Mouse (Mus musculus) midbrain, embryonic 12.5 days (tissue): ENCODE measurements around the gene 4933424G06Rik. TPM values are rescaled to one million over a fixed set of nuclear protein-coding genes. Genes with fewer than 3 reads are reported as not detected.

Experiments used
- ATAC-seq: fragments of 200-750 bp; cut with Nextera tagmentation; 2 replicates; pipeline ENCODE4 v1.8.0; 2017; ENCODE audit warnings: low read depth, moderate TSS enrichment, moderate library complexity; ENCODE audit not compliant: low FRiP score
- H3K27ac ChIP-seq: fragments of 300-500 bp; sonication (generic); replicated peaks from 2 replicates; pipeline ENCODE4 v1.5.1; 2016; ENCODE audit warnings: mild to moderate bottlenecking
- H3K27me3 ChIP-seq: fragments of 300-500 bp; sonication (generic); 2 replicates; pipeline ENCODE4 v1.6.1; 2016; ENCODE audit warnings: mild to moderate bottlenecking
- H3K36me3 ChIP-seq: fragments of 300-500 bp; sonication (generic); 2 replicates; pipeline ENCODE4 v1.6.1; 2016
- H3K4me1 ChIP-seq: fragments of 300-500 bp; sonication (generic); 2 replicates; pipeline ENCODE4 v1.6.1; 2016
- H3K4me2 ChIP-seq: fragments of 300-500 bp; sonication (generic); replicated peaks from 2 replicates; pipeline ENCODE4 v1.6.1; 2016; ENCODE audit warnings: mild to moderate bottlenecking, moderate library complexity
- H3K4me3 ChIP-seq: fragments of 300-500 bp; sonication (generic); 2 replicates; pipeline ENCODE4 v1.5.1; 2016; ENCODE audit warnings: mild to moderate bottlenecking
- H3K9ac ChIP-seq: fragments of 300-500 bp; sonication (generic); replicated peaks from 2 replicates; pipeline ENCODE4 v1.6.1; 2016; ENCODE audit warnings: mild to moderate bottlenecking, moderate library complexity
- H3K9me3 ChIP-seq: fragments of 300-500 bp; sonication (generic); 2 replicates; pipeline ENCODE4 v1.6.1; 2016; ENCODE audit warnings: mild to moderate bottlenecking
- whole genome bisulfite sequencing: fragments of 180-500 bp; shearing (Covaris S2); methylation state at CpG from one replicate; pipeline ENCODE4 v1.1.7; 2016; 5-methylcytosine and 5-hydroxymethylcytosine counted together
- polyA plus RNA-seq: library from polyadenylated mRNA; unstranded; fragments of >200 nt; fragmentation: Nextera tagmentation; extraction: Ambion mirVana; gene quantifications from 2 replicates; pipeline ENCODE4 v1.2.1, GENCODE M21; 2016

4933424G06Rik gene
- polyA plus RNA-seq, 1 experiment from 2014 or later = 0.27 TPM

- H3K27me3 ChIP-seq = no peaks in the 10 kb centered on the region
- H3K9ac ChIP-seq = no peak overlapping the region
- no peak overlapping the region for H3K27ac ChIP-seq
- WGBS = 16% methylated on average over 13 of the region's 13 CpGs
- peaks cover 10% of the 10 kb centered on the region; the same call in 1 of the 2 replicates for H3K4me1 ChIP-seq
- no peak overlapping the region for H3K4me2 ChIP-seq
- ATAC-seq = peak; percentile 73; the same call in 1 of the 2 replicates
- H3K9me3 ChIP-seq = no peaks in the 10 kb centered on the region
- no peak overlapping the region for H3K4me3 ChIP-seq
- no peaks in the 10 kb centered on the region for H3K36me3 ChIP-seq
Measured at GRCm38 (mm10) chr1:36683810-36684467, 26.0 kb upstream of the 4933424G06Rik start.

- peak; percentile 55 for ATAC-seq
- H3K9ac ChIP-seq = no peak overlapping the region; the same call in 1 of the 2 replicates
Measured at GRCm38 (mm10) chr1:36690671-36691235, 19.2 kb upstream of the 4933424G06Rik start.

GRCm38 (mm10) chr1:36691271-36692155, 18.4 kb upstream of the 4933424G06Rik start, which contains the start of gene Cox5b:
Cox5b (plus strand) TSS chr1:36691449.
- ATAC-seq = peak; percentile 96
- Histone ChIP-seq H3K9me3 (no peaks in the 10 kb centered on the region), H3K27ac (0 out of 2 replicates have a peak within 1 kb of the TSS, but pooled peaks have one; percentile 17), H3K9ac (peak within 1 kb of the TSS; percentile 78), H3K27me3 (no peaks in the 10 kb centered on the region), H3K4me2 (peak within 1 kb of the TSS; percentile 82), H3K4me3 (peak within 1 kb of the TSS; percentile 69), H3K4me1 (peaks cover 14% of the 10 kb centered on the region), H3K36me3 (peaks cover 24% of the 10 kb centered on the region)
- WGBS = under 1% methylated on average over 68 of the region's 68 CpGs

More at GRCm38 (mm10) chr1:36690671-36691235, 19.2 kb upstream of the 4933424G06Rik start:
- peak overlapping the region; percentile 82 for H3K4me2 ChIP-seq
- peaks cover 14% of the 10 kb centered on the region for H3K4me1 ChIP-seq
- H3K36me3 ChIP-seq = peaks cover 24% of the 10 kb centered on the region
- WGBS = 61% methylated on average over 11 of the region's 11 CpGs
- H3K27me3 ChIP-seq = no peaks in the 10 kb centered on the region
- H3K9me3 ChIP-seq = no peaks in the 10 kb centered on the region
- H3K4me3 ChIP-seq = peak overlapping the region; percentile 69
- 0 out of 2 replicates have a peak overlapping the region, but pooled peaks have one; percentile 17 for H3K27ac ChIP-seq

GRCm38 (mm10) chr1:36694871-36695270, 15.1 kb upstream of the 4933424G06Rik start:
- 91% methylated on average over 6 of the region's 6 CpGs for WGBS
- H3K36me3 ChIP-seq = peaks cover 38% of the 10 kb centered on the region
- ATAC-seq = no peak
- no peak overlapping the region for H3K4me2 ChIP-seq
- no peak overlapping the region for H3K27ac ChIP-seq
- no peaks in the 10 kb centered on the region for H3K9me3 ChIP-seq
- H3K4me1 ChIP-seq = peaks cover 14% of the 10 kb centered on the region
- no peaks in the 10 kb centered on the region for H3K27me3 ChIP-seq
- no peak overlapping the region for H3K4me3 ChIP-seq
- no peak overlapping the region for H3K9ac ChIP-seq

GRCm38 (mm10) chr1:36696411-36696810, 13.5 kb upstream of the 4933424G06Rik start:
- no peak for ATAC-seq
- no peaks in the 10 kb centered on the region for H3K9me3 ChIP-seq
- H3K36me3 ChIP-seq = peaks cover 53% of the 10 kb centered on the region
- no peak overlapping the region for H3K9ac ChIP-seq
- no peaks in the 10 kb centered on the region for H3K27me3 ChIP-seq
- H3K4me2 ChIP-seq = no peak overlapping the region
- H3K4me3 ChIP-seq = no peak overlapping the region
- H3K4me1 ChIP-seq = peaks cover 9% of the 10 kb centered on the region
- 70% methylated on average over 6 of the region's 6 CpGs for WGBS
- H3K27ac ChIP-seq = no peak overlapping the region

GRCm38 (mm10) chr1:36697030-36697429, 12.9 kb upstream of the 4933424G06Rik start:
- ATAC-seq = no peak
- no peak overlapping the region for H3K27ac ChIP-seq
- H3K9me3 ChIP-seq = no peaks in the 10 kb centered on the region
- H3K4me1 ChIP-seq = peaks cover 6% of the 10 kb centered on the region
- peaks cover 59% of the 10 kb centered on the region for H3K36me3 ChIP-seq
- no peak overlapping the region for H3K4me2 ChIP-seq
- 77% methylated on average over 5 of the region's 5 CpGs for WGBS
- H3K9ac ChIP-seq = no peak overlapping the region
- H3K27me3 ChIP-seq = no peaks in the 10 kb centered on the region
- no peak overlapping the region for H3K4me3 ChIP-seq

GRCm38 (mm10) chr1:36707166-36707565, 2.8 kb upstream of the 4933424G06Rik start:
- 91% methylated on average over 2 of the region's 2 CpGs for WGBS
- H3K4me1 ChIP-seq = peaks cover 18% of the 10 kb centered on the region
- H3K4me2 ChIP-seq = no peak overlapping the region
- ATAC-seq = no peak
- H3K9me3 ChIP-seq = no peaks in the 10 kb centered on the region
- H3K36me3 ChIP-seq = peaks cover 52% of the 10 kb centered on the region
- H3K4me3 ChIP-seq = no peak overlapping the region
- no peak overlapping the region for H3K27ac ChIP-seq
- 0 out of 2 replicates have a peak, but pooled peaks cover 3% of the 10 kb centered on the region for H3K27me3 ChIP-seq
- no peak overlapping the region for H3K9ac ChIP-seq

GRCm38 (mm10) chr1:36707797-36708196, 2.2 kb upstream of the 4933424G06Rik start:
- no peak for ATAC-seq
- Histone ChIP-seq H3K9ac (no peak overlapping the region), H3K4me2 (no peak overlapping the region), H3K4me1 (peaks cover 18% of the 10 kb centered on the region), H3K4me3 (no peak overlapping the region), H3K9me3 (no peaks in the 10 kb centered on the region), H3K27me3 (0 out of 2 replicates have a peak, but pooled peaks cover 3% of the 10 kb centered on the region), H3K36me3 (peaks cover 46% of the 10 kb centered on the region), H3K27ac (no peak overlapping the region)
- WGBS = 78% methylated on average over 3 of the region's 3 CpGs

GRCm38 (mm10) chr1:36708626-36709025, 1.3 kb upstream of the 4933424G06Rik start:
- no peak for ATAC-seq
- Histone ChIP-seq H3K4me1 (peaks cover 18% of the 10 kb centered on the region), H3K27ac (no peak overlapping the region), H3K9ac (peak overlapping the region; percentile 89), H3K4me2 (peak overlapping the region; percentile 81), H3K27me3 (0 out of 2 replicates have a peak, but pooled peaks cover 3% of the 10 kb centered on the region), H3K36me3 (peaks cover 38% of the 10 kb centered on the region), H3K9me3 (no peaks in the 10 kb centered on the region), H3K4me3 (peak overlapping the region; percentile 81)
- WGBS = 88% methylated on average over 1 of the region's 1 CpGs

- H3K27me3 ChIP-seq = 0 out of 2 replicates have a peak, but pooled peaks cover 3% of the 10 kb centered on the region
- peaks cover 18% of the 10 kb centered on the region for H3K4me1 ChIP-seq
- H3K36me3 ChIP-seq = peaks cover 31% of the 10 kb centered on the region
- ATAC-seq = peak; percentile 86
- WGBS = under 1% methylated on average over 33 of the region's 33 CpGs
- H3K27ac ChIP-seq = peak overlapping the region; percentile 77
- H3K4me2 ChIP-seq = peak overlapping the region; percentile 81
- H3K9me3 ChIP-seq = no peaks in the 10 kb centered on the region
- H3K9ac ChIP-seq = peak overlapping the region; percentile 89
- H3K4me3 ChIP-seq = peak overlapping the region; percentile 81
Measured at GRCm38 (mm10) chr1:36709055-36709853, 695 bp upstream of the 4933424G06Rik start.

- H3K27ac ChIP-seq = no peak overlapping the region
- H3K4me3 ChIP-seq = no peak overlapping the region
- WGBS = 91% methylated on average over 2 of the region's 2 CpGs
- peaks cover 13% of the 10 kb centered on the region for H3K36me3 ChIP-seq
- H3K4me2 ChIP-seq = no peak overlapping the region
- no peaks in the 10 kb centered on the region for H3K9me3 ChIP-seq
- H3K9ac ChIP-seq = no peak overlapping the region
- H3K4me1 ChIP-seq = peaks cover 18% of the 10 kb centered on the region
- H3K27me3 ChIP-seq = 0 out of 2 replicates have a peak, but pooled peaks cover 3% of the 10 kb centered on the region
- ATAC-seq = no peak
Measured at GRCm38 (mm10) chr1:36711104-36711503, 1.2 kb downstream of the 4933424G06Rik start.
